ENCODE assay signal across 32 mouse cellular contexts in the genomic region with DNA sequence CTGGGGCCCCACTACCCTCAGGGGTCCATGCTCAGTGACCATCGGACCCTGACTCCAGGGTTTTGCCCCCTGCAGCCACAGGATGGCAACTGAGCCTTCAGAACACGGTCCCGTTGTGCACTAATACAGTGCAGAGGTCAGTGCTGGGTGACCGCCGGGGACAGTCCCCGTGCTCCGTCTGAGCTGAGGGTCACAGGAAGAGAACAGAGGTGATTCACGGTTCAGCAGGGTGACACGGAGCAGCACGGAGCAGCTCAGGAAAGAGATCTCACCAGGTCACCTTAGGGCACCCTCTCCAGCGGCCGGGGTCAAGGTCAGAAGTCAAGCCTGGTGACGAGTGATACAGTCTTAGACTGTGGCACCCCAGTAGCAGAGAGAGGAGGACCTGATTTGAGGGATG. TPM values are rescaled to one million over a fixed set of nuclear protein-coding genes. Genes with fewer than 3 reads are reported as not detected.
DNase-seq lines count a peak whose midpoint lies in the region; ATAC-seq lines count a peak whose summit lies in the region.
"Had no signal": no experiment of that assay in that cellular context is flagged by ENCODE, and none has a peak within 500 bp of the region (broad histone marks: within the 10 kb centered on the region; RNA-seq: fewer than 3 reads in every experiment).

No protein-coding gene starts in this region.

- no peak for DNase-seq in heart, embryonic 10.5 days (ENCODE audit: low spot score)
- no peak for DNase-seq in heart, postnatal 36 days
- no peak for DNase-seq in gastrocnemius, postnatal 36 days
- DNase-seq in layer of hippocampus, postnatal 36 days, result no peak
- DNase-seq in frontal cortex, postnatal 14 days (ENCODE audit: low spot score in 2 of 2), result no peak
- DNase-seq: adrenal gland, postnatal 25 days; B cell, adult 2 months; cerebellum, adult 11-12 months; cerebellum, adult 8-10 months; cerebellum, postnatal 10 days; cerebellum, postnatal 36 days; embryo, embryonic 11 days; gastrocnemius, postnatal 25 days; heart, adult 2 months had no signal

- WGBS in heart, embryonic 10.5 days, result 64% methylated on average over 13 of the region's 13 CpGs
- WGBS in liver, embryonic 12.5 days (ENCODE audit: insufficient replicate concordance), result 48% methylated on average over 13 of the region's 13 CpGs
- 56% methylated on average over 13 of the region's 13 CpGs for WGBS in liver, embryonic 15.5 days (ENCODE audit: insufficient replicate concordance)

- no peak overlapping the region for H3K4me3 ChIP-seq in heart, embryonic 10.5 days
- no peak overlapping the region for H3K4me3 ChIP-seq in liver, embryonic 12.5 days
- H3K4me3 ChIP-seq in liver, embryonic 15.5 days (replicated peaks), result no peak overlapping the region
- H3K4me3 ChIP-seq: forebrain, embryonic 10.5 days; forebrain, embryonic 13.5 days; heart, adult 2 months; hindbrain, embryonic 10.5 days; hindbrain, embryonic 13.5 days had no signal

- H3K4me1 ChIP-seq in heart, embryonic 10.5 days, result peaks cover 38% of the 10 kb centered on the region
- H3K4me1 ChIP-seq in liver, embryonic 12.5 days, result peaks cover 25% of the 10 kb centered on the region
- peaks cover 23% of the 10 kb centered on the region for H3K4me1 ChIP-seq in liver, embryonic 15.5 days (replicated peaks)

- H3K27ac ChIP-seq in heart, embryonic 10.5 days, result 0 out of 2 replicates have a peak overlapping the region, but pooled peaks have one; percentile 7
- no peak overlapping the region for H3K27ac ChIP-seq in liver, embryonic 12.5 days
- no peak overlapping the region for H3K27ac ChIP-seq in liver, embryonic 15.5 days (replicated peaks)
- H3K27ac ChIP-seq: forebrain, embryonic 10.5 days; forebrain, embryonic 13.5 days; heart, adult 2 months; hindbrain, embryonic 10.5 days; hindbrain, embryonic 13.5 days had no signal

- intact Hi-C loops in heart, postnatal 36 days (cut with DNase I), result no loop called here
- intact Hi-C loops in gastrocnemius, postnatal 36 days (cut with DNase I), result no loop called here

- H3K9ac ChIP-seq in liver, embryonic 12.5 days, result no peak overlapping the region
- no peak overlapping the region for H3K9ac ChIP-seq in liver, embryonic 15.5 days
- H3K9ac ChIP-seq: forebrain, embryonic 13.5 days; hindbrain, embryonic 13.5 days had no signal

- H3K27me3 ChIP-seq in heart, embryonic 10.5 days (ENCODE audit: insufficient read depth, poor library complexity, severe bottlenecking), result peaks cover 25% of the 10 kb centered on the region
- H3K27me3 ChIP-seq in liver, embryonic 12.5 days (replicated peaks), result peaks cover 49% of the 10 kb centered on the region
- H3K27me3 ChIP-seq in liver, embryonic 15.5 days, result peaks cover 39% of the 10 kb centered on the region
- H3K27me3 ChIP-seq: Patski had no signal

- H3K9me3 ChIP-seq in heart, embryonic 10.5 days, result no peaks in the 10 kb centered on the region
- H3K9me3 ChIP-seq in liver, embryonic 12.5 days (replicated peaks), result no peaks in the 10 kb centered on the region
- H3K9me3 ChIP-seq in liver, embryonic 15.5 days (replicated peaks), result no peaks in the 10 kb centered on the region
- H3K9me3 ChIP-seq: forebrain, embryonic 10.5 days; forebrain, embryonic 13.5 days; G1E; hindbrain, embryonic 10.5 days; hindbrain, embryonic 13.5 days had no signal

- no peaks in the 10 kb centered on the region for H3K36me3 ChIP-seq in heart, embryonic 10.5 days
- no peaks in the 10 kb centered on the region for H3K36me3 ChIP-seq in liver, embryonic 12.5 days
- H3K36me3 ChIP-seq in liver, embryonic 15.5 days (replicated peaks), result no peaks in the 10 kb centered on the region
- H3K36me3 ChIP-seq: forebrain, embryonic 10.5 days; G1E; hindbrain, embryonic 10.5 days; hindbrain, embryonic 13.5 days had no signal

- ATAC-seq in liver, embryonic 12.5 days, result peak; percentile 42
- ATAC-seq in liver, embryonic 15.5 days (ENCODE audit: insufficient read depth), result peak; percentile 52; the same call in 1 of the 2 replicates
- ATAC-seq: forebrain, embryonic 13.5 days; forebrain, embryonic 16.5 days; hindbrain, embryonic 16.5 days; Patski had no signal

- H3K4me2 ChIP-seq in liver, embryonic 12.5 days, result no peak overlapping the region
- H3K4me2 ChIP-seq in liver, embryonic 15.5 days, result no peak overlapping the region
- H3K4me2 ChIP-seq: forebrain, embryonic 13.5 days; heart, embryonic 11.5 days; hindbrain, embryonic 13.5 days had no signal

RNA-seq across cellular contexts. Expression of gene Cdk18, which starts 2.3 kb away (rescaled TPM):
- 6.8 and 6.9 TPM in 2 replicates for polyA plus RNA-seq in heart, embryonic 10.5 days (2016; fragmentation: Nextera tagmentation; extraction: Ambion mirVana)
- 10 to 100 TPM; 16.5 to 17.9 TPM for total RNA-seq in heart, postnatal 36 days (2021)
- polyA plus RNA-seq in liver, embryonic 12.5 days (2016; fragmentation: Nextera tagmentation; extraction: Ambion mirVana), result 2.7 and 3.1 TPM in 2 replicates
- 1.3 TPM in 2 replicates for polyA plus RNA-seq in liver, embryonic 15.5 days (2015; fragmentation: Nextera tagmentation; extraction: Ambion mirVana)
- total RNA-seq in gastrocnemius, postnatal 36 days (2021), result 1 to 10 TPM; 2.5 to 4.2 TPM
- total RNA-seq in layer of hippocampus, postnatal 36 days (2021), result 10 to 100 TPM; 23.2 to 27.2 TPM

RNA-seq across cellular contexts. Expression of gene Lemd1, which starts 49.5 kb away (rescaled TPM):
- polyA plus RNA-seq in heart, embryonic 10.5 days (2016; fragmentation: Nextera tagmentation; extraction: Ambion mirVana), result 0.12 and 0.49 TPM in 2 replicates
- not detected for total RNA-seq in heart, postnatal 36 days (2021)
- polyA plus RNA-seq in liver, embryonic 12.5 days (2016; fragmentation: Nextera tagmentation; extraction: Ambion mirVana), result not detected in 2 replicates
- polyA plus RNA-seq in liver, embryonic 15.5 days (2015; fragmentation: Nextera tagmentation; extraction: Ambion mirVana), result not detected in 2 replicates
- not detected for total RNA-seq in gastrocnemius, postnatal 36 days (2021)
- under 1 TPM in 1 of 2 experiments, not detected in 1; 0.58 TPM for total RNA-seq in layer of hippocampus, postnatal 36 days (2021)
- total RNA-seq: adrenal gland, postnatal 25 days; CH12.LX; gastrocnemius, postnatal 25 days; granulocyte monocyte progenitor cell, adult 5-6 weeks; heart, adult 2 months; heart, postnatal 25 days had no signal
- polyA plus RNA-seq: G1E; heart, adult 2 months; heart, embryonic 11.5 days; heart, embryonic 14.5 days; heart, postnatal 0 days had no signal

RNA-seq across cellular contexts. Expression of gene AC124108.1, which starts 49.5 kb away (rescaled TPM):
- polyA plus RNA-seq in heart, embryonic 10.5 days (2016; fragmentation: Nextera tagmentation; extraction: Ambion mirVana), result 0.05 TPM in 1 of 2 replicates, not detected in the other
- total RNA-seq in heart, postnatal 36 days (2021), result not detected
- polyA plus RNA-seq in liver, embryonic 12.5 days (2016; fragmentation: Nextera tagmentation; extraction: Ambion mirVana), result not detected in 2 replicates
- not detected in 2 replicates for polyA plus RNA-seq in liver, embryonic 15.5 days (2015; fragmentation: Nextera tagmentation; extraction: Ambion mirVana)
- total RNA-seq in gastrocnemius, postnatal 36 days (2021), result not detected
- total RNA-seq in layer of hippocampus, postnatal 36 days (2021), result under 1 TPM; 0.46 to 0.50 TPM
- total RNA-seq: adrenal gland, adult 18-20 months; adrenal gland, postnatal 25 days; CH12.LX; gastrocnemius, adult 8-10 months; gastrocnemius, postnatal 25 days; granulocyte monocyte progenitor cell, adult 5-6 weeks; heart, postnatal 25 days had no signal
- polyA plus RNA-seq: G1E; heart, embryonic 14.5 days; heart, postnatal 0 days had no signal
